Mouse (Mus musculus) liver, adult 2 months (tissue): ENCODE data around the gene Gm9857. TPM values are rescaled to one million over a fixed set of nuclear protein-coding genes. Genes with fewer than 3 reads are reported as not detected.

Experiments used
- DNase-seq: peaks from one replicate; pipeline ENCODE4 v3.0.0-alpha.2; 2011; ENCODE audit warnings: low read depth, low spot score; ENCODE audit errors: extremely low read depth
- H3K27ac ChIP-seq: fragments of 200-500 bp; replicated peaks from 2 replicates; pipeline ENCODE4 v1.5.1; 2012; ENCODE audit warnings: low read depth, mild to moderate bottlenecking, control low read depth, inconsistent platforms, low read length; ENCODE audit not compliant: insufficient read depth
- H3K27me3 ChIP-seq: fragments of 200-500 bp; 2 replicates; pipeline ENCODE4 v1.6.1; 2012; ENCODE audit warnings: mild to moderate bottlenecking, moderate library complexity, low read length, inconsistent platforms; ENCODE audit not compliant: control insufficient read depth, insufficient read depth
- H3K36me3 ChIP-seq: fragments of 200-500 bp; 2 replicates; pipeline ENCODE4 v1.6.1; 2012; ENCODE audit warnings: low read length, inconsistent platforms; ENCODE audit not compliant: control insufficient read depth, insufficient read depth
- H3K4me1 ChIP-seq: fragments of 200-500 bp; 2 replicates; pipeline ENCODE4 v1.6.1; 2011; ENCODE audit warnings: low read length; ENCODE audit not compliant: control insufficient read depth, insufficient read depth
- H3K4me3 ChIP-seq: fragments of 200-500 bp; 2 replicates; pipeline ENCODE4 v1.5.1; 2011; ENCODE audit warnings: low read depth, mild to moderate bottlenecking, control low read depth, low read length, moderate library complexity; ENCODE audit not compliant: insufficient read depth
- H3K79me2 ChIP-seq: fragments of 200-500 bp; 2 replicates; pipeline ENCODE4 v1.6.1; 2012; ENCODE audit warnings: inconsistent platforms, mild to moderate bottlenecking, low read length, moderate library complexity; ENCODE audit not compliant: control insufficient read depth, insufficient read depth
- H3K9ac ChIP-seq: fragments of 200-500 bp; 2 replicates; pipeline ENCODE4 v1.6.1; 2012; ENCODE audit warnings: low read depth, mild to moderate bottlenecking, control low read depth, inconsistent platforms, low read length
- CTCF ChIP-seq: fragments of 200-500 bp; IDR thresholded peaks from 2 replicates; pipeline ENCODE4 v1.5.1; 2011; ENCODE audit warnings: low read depth, low read length, control low read depth
- POLR2A ChIP-seq: fragments of 200-500 bp; IDR thresholded peaks from 2 replicates; pipeline ENCODE4 v1.6.1; 2011; ENCODE audit warnings: low read length, control low read depth; ENCODE audit not compliant: insufficient read depth; ENCODE audit errors: extremely low read depth
- WGBS: fragments of 180-500 bp; shearing (Covaris S2); methylation state at CpG from one replicate; pipeline ENCODE4 v1.1.7; 2018; 5-methylcytosine and 5-hydroxymethylcytosine counted together
- polyA plus RNA-seq: library from polyadenylated mRNA; depleted of rRNA; stranded (reverse); fragments of >200 nt; gene quantifications from 2 replicates; pipeline ENCODE4 v1.2.3, GENCODE M21; 2012
- total RNA-seq: library from RNA; depleted of rRNA; stranded (reverse); fragments of >200 nt; gene quantifications from 2 replicates; pipeline ENCODE4 v1.2.3, GENCODE M21; 2014

The Gm9857 gene
- total and polyA plus RNA-seq, 2 experiments = not detected

- no peak overlapping the region for H3K4me3 ChIP-seq
- no peaks in the 10 kb centered on the region for H3K79me2 ChIP-seq
- H3K36me3 ChIP-seq = no peaks in the 10 kb centered on the region
- H3K27ac ChIP-seq = no peak overlapping the region
- H3K4me1 ChIP-seq = no peaks in the 10 kb centered on the region
- WGBS = 93% methylated on average over 1 of the region's 1 CpGs
- H3K27me3 ChIP-seq = no peaks in the 10 kb centered on the region
- no peak overlapping the region for H3K9ac ChIP-seq
- no peak for DNase-seq
- no peak for TF ChIP-seq POLR2A
- TF ChIP-seq CTCF = no peak
Measured at GRCm38 (mm10) chr3:108918852-108919251, 21.4 kb downstream of the Gm9857 start.

GRCm38 (mm10) chr3:108917986-108918385 lies 22.3 kb downstream of the Gm9857 start:
- TF ChIP-seq CTCF (no peak), POLR2A (no peak)
- Histone ChIP-seq H3K4me3 (no peak overlapping the region), H3K27me3 (no peaks in the 10 kb centered on the region), H3K9ac (no peak overlapping the region), H3K4me1 (no peaks in the 10 kb centered on the region), H3K27ac (no peak overlapping the region), H3K36me3 (no peaks in the 10 kb centered on the region), H3K79me2 (no peaks in the 10 kb centered on the region)
- 74% methylated on average over 3 of the region's 3 CpGs for WGBS
- DNase-seq = no peak

- H3K79me2 ChIP-seq = no peaks in the 10 kb centered on the region
- H3K27me3 ChIP-seq = no peaks in the 10 kb centered on the region
- H3K4me1 ChIP-seq = peaks cover 2% of the 10 kb centered on the region; the same call in 1 of the 2 replicates
- no peak overlapping the region for H3K4me3 ChIP-seq
- H3K27ac ChIP-seq = no peak overlapping the region
- H3K36me3 ChIP-seq = no peaks in the 10 kb centered on the region
- no peak overlapping the region for H3K9ac ChIP-seq
- DNase-seq = no peak
- 63% methylated on average over 4 of the region's 4 CpGs for WGBS
- no peak for TF ChIP-seq CTCF
- no peak for TF ChIP-seq POLR2A
Measured at GRCm38 (mm10) chr3:108916857-108917256, 23.4 kb downstream of the Gm9857 start.

GRCm38 (mm10) chr3:108915999-108916398 lies 24.2 kb downstream of the Gm9857 start:
- H3K79me2 ChIP-seq = no peaks in the 10 kb centered on the region
- TF ChIP-seq POLR2A (no peak), CTCF (no peak)
- no peak overlapping the region for H3K9ac ChIP-seq
- no peak overlapping the region for H3K27ac ChIP-seq
- WGBS = 66% methylated on average over 1 of the region's 1 CpGs
- H3K4me3 ChIP-seq = no peak overlapping the region
- H3K27me3 ChIP-seq = no peaks in the 10 kb centered on the region
- no peaks in the 10 kb centered on the region for H3K36me3 ChIP-seq
- DNase-seq = peak; percentile 65
- peaks cover 2% of the 10 kb centered on the region; the same call in 1 of the 2 replicates for H3K4me1 ChIP-seq

GRCm38 (mm10) chr3:108911548-108912413 lies 28.5 kb downstream of the Gm9857 start, which contains the start of gene Prpf38b:
Gene Prpf38b (minus strand): TSS chr3:108911727.
- peak; percentile 86 for DNase-seq
- H3K4me1 ChIP-seq = peaks cover 10% of the 10 kb centered on the region
- WGBS = under 1% methylated on average over 53 of the region's 53 CpGs

More at GRCm38 (mm10) chr3:108911548-108912413, 28.5 kb downstream of the Gm9857 start, which contains the start of gene Prpf38b:
- Histone ChIP-seq H3K4me3 (peak within 1 kb of the TSS; percentile 91), H3K27me3 (no peaks in the 10 kb centered on the region), H3K79me2 (peaks cover 8% of the 10 kb centered on the region; the same call in 1 of the 2 replicates), H3K9ac (peak within 1 kb of the TSS; percentile 95), H3K27ac (peak within 1 kb of the TSS; percentile 95), H3K36me3 (peaks cover 9% of the 10 kb centered on the region)
- TF ChIP-seq POLR2A (peak; percentile 91), CTCF (no peak)
